Mouse (Mus musculus) forebrain, embryonic 10.5 days (tissue): ENCODE results near the gene Vmn1r177. TPM values are rescaled to one million over a fixed set of nuclear protein-coding genes. Genes with fewer than 3 reads are reported as not detected.
"Not testable (repeated sequence)": the region's sequence is repeated elsewhere in the genome, so short reads cannot be mapped to it uniquely, and the experiment has no call there.

ENCODE experiments used
- DNase-seq: peaks from one replicate; pipeline ENCODE4 v3.0.0-alpha.2; 2017; ENCODE audit warnings: low spot score; ENCODE audit errors: extremely low spot score
- H3K27ac ChIP-seq: fragments of 300-500 bp; sonication (generic); 2 replicates; pipeline ENCODE4 v1.5.1; 2016; ENCODE audit warnings: mild to moderate bottlenecking
- H3K27me3 ChIP-seq: fragments of 300-500 bp; sonication (generic); 2 replicates; pipeline ENCODE4 v1.6.1; 2016; ENCODE audit warnings: mild to moderate bottlenecking; ENCODE audit not compliant: poor library complexity, severe bottlenecking
- H3K36me3 ChIP-seq: fragments of 300-500 bp; sonication (generic); replicated peaks from 2 replicates; pipeline ENCODE4 v1.6.1; 2016; ENCODE audit warnings: mild to moderate bottlenecking, moderate library complexity
- H3K4me1 ChIP-seq: fragments of 300-500 bp; sonication (generic); 2 replicates; pipeline ENCODE4 v1.6.1; 2016
- H3K4me3 ChIP-seq: fragments of 300-500 bp; sonication (generic); 2 replicates; pipeline ENCODE4 v1.5.1; 2016; ENCODE audit warnings: mild to moderate bottlenecking, moderate library complexity
- H3K9me3 ChIP-seq: fragments of 300-500 bp; sonication (generic); 2 replicates; pipeline ENCODE4 v1.6.1; 2016; ENCODE audit warnings: mild to moderate bottlenecking, moderate library complexity
- WGBS: fragments of 180-500 bp; shearing (Covaris S2); methylation state at CpG from one replicate; pipeline ENCODE4 v1.1.7; 2016; 5-methylcytosine and 5-hydroxymethylcytosine counted together
- polyA plus RNA-seq: library from polyadenylated mRNA; unstranded; fragments of >200 nt; fragmentation: Nextera tagmentation; extraction: Ambion mirVana; gene quantifications from 2 replicates; pipeline ENCODE4 v1.2.1, GENCODE M21; 2016

Gene Vmn1r177
- polyA plus RNA-seq, result not detected in 2 replicates

DNA sequence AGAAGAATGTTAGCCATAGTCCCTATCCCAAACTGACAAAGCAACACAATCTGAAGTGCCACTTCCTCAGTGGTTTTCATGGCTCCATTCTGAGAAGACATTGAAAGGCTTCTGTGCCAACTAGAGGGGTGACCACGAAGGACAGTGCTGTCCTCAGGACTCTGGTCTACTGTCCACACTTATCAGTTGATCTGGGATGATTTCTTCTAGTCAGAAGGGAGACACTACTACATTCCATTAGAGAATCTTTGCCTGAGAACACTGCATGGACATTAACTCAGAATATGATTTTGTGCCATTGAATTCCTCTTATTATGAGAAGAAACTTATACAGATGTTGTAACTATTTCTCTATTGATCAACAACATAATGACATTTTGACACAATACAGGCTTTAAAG is at the start of gene Vmn1r177:
Vmn1r177 (minus strand) TSS at position 101 of the 400 bp plus-strand sequence.
- H3K9me3 ChIP-seq, result peaks cover 25% of the 10 kb centered on the region
- H3K27me3 ChIP-seq, DNase-seq, H3K36me3 ChIP-seq, H3K27ac ChIP-seq, H3K4me1 ChIP-seq, H3K4me3 ChIP-seq: not testable (repeated sequence)
- 29% methylated on average over 1 of the region's 1 CpGs for WGBS

GRCm38 (mm10) chr7:23891709-23892108 is 25.5 kb upstream of the Vmn1r177 start, which contains the start of gene Vmn1r178:
TSS of gene Vmn1r178 (plus strand) at chr7:23892009.
- no peak for DNase-seq
- no peak within 1 kb of the TSS for H3K27ac ChIP-seq
- H3K4me3 ChIP-seq, result no peak within 1 kb of the TSS
- H3K36me3 ChIP-seq, result no peaks in the 10 kb centered on the region
- no peaks in the 10 kb centered on the region for H3K27me3 ChIP-seq
- WGBS, result 82% methylated on average over 1 of the region's 1 CpGs
- H3K9me3 ChIP-seq, result peaks cover 69% of the 10 kb centered on the region
- H3K4me1 ChIP-seq, result no peaks in the 10 kb centered on the region

GRCm38 (mm10) chr7:23876918-23877317 is 10.7 kb upstream of the Vmn1r177 start:
- DNase-seq, H3K4me3 ChIP-seq, H3K4me1 ChIP-seq, H3K36me3 ChIP-seq, H3K27me3 ChIP-seq, H3K27ac ChIP-seq: not testable (repeated sequence)
- peaks cover 24% of the 10 kb centered on the region; the same call in 1 of the 2 replicates for H3K9me3 ChIP-seq
- WGBS, result 69% methylated on average over 4 of the region's 4 CpGs

- H3K9me3 ChIP-seq, result peaks cover 29% of the 10 kb centered on the region
- not testable (repeated sequence) for H3K36me3 ChIP-seq, H3K4me3 ChIP-seq, H3K4me1 ChIP-seq, H3K27me3 ChIP-seq, H3K27ac ChIP-seq, DNase-seq
- WGBS, result no CpG with 5 or more reads among the region's 1 CpGs
Measured at GRCm38 (mm10) chr7:23837272-23837671, 29.0 kb downstream of the Vmn1r177 start, which contains the start of gene Vmn1r176. TSS of gene Vmn1r176 (minus strand) at chr7:23837372.

Other genes starting within 250 kb of the Vmn1r177 start
- gene Vmn1r171, start 235.7 kb downstream of the Vmn1r177 start, polyA plus RNA-seq, result not detected in 2 replicates
- gene Vmn1r172, start 208.1 kb downstream of the Vmn1r177 start, polyA plus RNA-seq, result not detected in 2 replicates
- gene Vmn1r173, start 165.7 kb downstream of the Vmn1r177 start, polyA plus RNA-seq, result not detected in 2 replicates
- gene Vmn1r174, start 114.2 kb downstream of the Vmn1r177 start, polyA plus RNA-seq, result not detected in 2 replicates
- not detected in 2 replicates for gene Vmn1r175, start 55.8 kb downstream of the Vmn1r177 start, polyA plus RNA-seq
- gene Vmn1r176, start 29.1 kb downstream of the Vmn1r177 start, polyA plus RNA-seq, result not detected in 2 replicates
- not detected in 2 replicates for gene Vmn1r178, start 25.6 kb upstream of the Vmn1r177 start, polyA plus RNA-seq
- not detected in 2 replicates for gene Vmn1r179, start 60.5 kb upstream of the Vmn1r177 start, polyA plus RNA-seq
- not detected in 2 replicates for gene Vmn1r180, start 84.2 kb upstream of the Vmn1r177 start, polyA plus RNA-seq
- gene Vmn1r181, start 108.2 kb upstream of the Vmn1r177 start, polyA plus RNA-seq, result not detected in 2 replicates
- not detected in 2 replicates for gene V1rd19, start 135.2 kb upstream of the Vmn1r177 start, polyA plus RNA-seq
- not detected in 2 replicates for gene Vmn1r183, start 186.8 kb upstream of the Vmn1r177 start, polyA plus RNA-seq
- gene Zfp180, start 215.5 kb upstream of the Vmn1r177 start, polyA plus RNA-seq, result 27.9 and 28.4 TPM in 2 replicates
- gene Zfp112, start 245.9 kb upstream of the Vmn1r177 start, polyA plus RNA-seq, result 3.3 and 4.0 TPM in 2 replicates